Mouse (Mus musculus) natural killer cell, adult 2 months (primary cell): Measurements from ENCODE around the gene Jarid2.

Experiments
- DNase-seq, 2 experiments: peaks; one replicate each; pipeline ENCODE4 v3.0.0; 2022; ENCODE audit warnings: low spot score in 2 of 2

The Jarid2 gene

GRCm38 (mm10) chr13:44955781-44956180 is 226.5 kb downstream of the Jarid2 start:
- no peak for DNase-seq

DNA sequence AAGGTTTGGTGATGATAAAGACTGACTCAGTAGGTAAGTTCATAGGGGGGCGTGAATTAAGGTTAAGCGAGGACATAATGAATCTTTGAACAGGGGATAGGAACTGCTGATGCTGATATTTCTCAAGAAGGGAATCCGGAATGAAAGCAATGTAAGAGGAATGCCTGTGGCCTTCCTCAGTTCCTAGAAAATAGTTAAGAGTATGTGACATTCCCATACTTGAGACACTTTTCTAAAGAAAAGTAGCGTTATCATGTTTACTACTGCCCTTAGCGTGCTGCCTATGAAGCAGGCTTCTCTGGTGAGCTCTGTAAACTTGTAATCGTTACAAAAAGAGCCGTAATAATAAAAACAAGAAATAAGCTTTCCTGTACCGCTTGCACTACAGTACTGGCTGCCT is 227.8 kb downstream of the Jarid2 start:
- no peak for DNase-seq

- no peak for DNase-seq
Measured at GRCm38 (mm10) chr13:44960542-44961291, 231.4 kb downstream of the Jarid2 start.
